Mouse (Mus musculus): ENCODE data around the gene Slc12a9. TPM values are rescaled to one million over a fixed set of nuclear protein-coding genes. Genes with fewer than 3 reads are reported as not detected.
"Not testable (repeated sequence)": the region's sequence is repeated elsewhere in the genome, so short reads cannot be mapped to it uniquely, and the experiment has no call there.

Gene Slc12a9
- polyA plus RNA-seq, 1 experiment from 2014 or later = 8.5 TPM

DNA sequence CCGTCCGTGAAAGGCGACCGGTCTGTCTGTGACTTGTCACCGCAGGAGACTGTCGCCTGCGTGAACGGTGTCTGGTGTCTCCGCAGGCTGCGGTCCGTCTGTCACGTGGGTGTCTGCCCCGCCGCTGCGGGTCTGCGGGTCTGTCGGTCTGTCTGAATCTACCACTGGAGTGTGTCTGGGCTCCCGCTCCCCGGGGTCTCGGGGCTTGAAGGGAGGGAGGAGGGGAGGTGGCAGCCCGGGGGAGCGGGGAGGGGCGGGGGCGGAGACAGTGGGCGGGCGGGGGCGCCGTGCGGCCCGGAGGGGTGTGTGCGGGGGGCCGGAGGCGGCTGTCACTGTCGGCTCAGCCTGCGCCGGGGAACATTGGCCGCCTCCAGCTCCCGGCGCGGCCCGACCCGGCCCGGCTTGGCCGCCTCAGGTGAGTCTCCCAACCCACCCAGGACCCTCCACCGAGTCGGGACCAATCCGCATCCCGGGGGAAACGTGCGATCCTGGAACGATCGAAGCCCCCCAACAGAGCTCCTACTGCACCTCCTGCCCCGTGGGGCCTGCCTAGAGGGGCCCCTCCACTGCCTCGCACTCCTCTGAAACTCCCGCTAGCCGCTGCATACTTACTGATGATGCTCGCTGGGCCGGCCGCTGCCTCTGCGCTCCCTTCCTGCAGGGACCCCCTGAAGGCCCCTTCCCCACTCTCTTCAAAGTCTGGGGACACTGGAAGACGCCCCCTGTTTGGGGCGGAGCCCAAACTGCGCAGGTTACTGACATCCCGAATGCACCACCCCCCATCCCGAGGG lies 45.2 kb downstream of the Slc12a9 start:
- Histone ChIP-seq H3K4me3 (ENCODE audit: low read length) (peak overlapping the region; percentile 41), H3K9me3 (ENCODE audit: control insufficient read depth, low read length) (peaks cover under 1% of the 10 kb centered on the region; the same call in 1 of the 2 replicates), H3K27ac (ENCODE audit: low read depth, low read length) (no peak overlapping the region), H3K4me1 (ENCODE audit: control insufficient read depth, insufficient read depth, low read length) (peaks cover 21% of the 10 kb centered on the region), H3K9ac (ENCODE audit: low read depth, low read length) (peak overlapping the region; percentile 45), H3K4me2 (replicated peaks; ENCODE audit: low read depth, low read length) (peak overlapping the region; percentile 75), H3K27me3 (ENCODE audit: control insufficient read depth, insufficient read depth, low read length) (peaks cover 48% of the 10 kb centered on the region), H3K36me3 (ENCODE audit: control insufficient read depth, insufficient read depth, low read length) (no peaks in the 10 kb centered on the region)
- WGBS = under 1% methylated on average over 55 of the region's 65 CpGs
- ATAC-seq (ENCODE audit: low FRiP score, low TSS enrichment) = 0 out of 2 replicates have a peak, but pooled peaks have one; percentile 2

DNA sequence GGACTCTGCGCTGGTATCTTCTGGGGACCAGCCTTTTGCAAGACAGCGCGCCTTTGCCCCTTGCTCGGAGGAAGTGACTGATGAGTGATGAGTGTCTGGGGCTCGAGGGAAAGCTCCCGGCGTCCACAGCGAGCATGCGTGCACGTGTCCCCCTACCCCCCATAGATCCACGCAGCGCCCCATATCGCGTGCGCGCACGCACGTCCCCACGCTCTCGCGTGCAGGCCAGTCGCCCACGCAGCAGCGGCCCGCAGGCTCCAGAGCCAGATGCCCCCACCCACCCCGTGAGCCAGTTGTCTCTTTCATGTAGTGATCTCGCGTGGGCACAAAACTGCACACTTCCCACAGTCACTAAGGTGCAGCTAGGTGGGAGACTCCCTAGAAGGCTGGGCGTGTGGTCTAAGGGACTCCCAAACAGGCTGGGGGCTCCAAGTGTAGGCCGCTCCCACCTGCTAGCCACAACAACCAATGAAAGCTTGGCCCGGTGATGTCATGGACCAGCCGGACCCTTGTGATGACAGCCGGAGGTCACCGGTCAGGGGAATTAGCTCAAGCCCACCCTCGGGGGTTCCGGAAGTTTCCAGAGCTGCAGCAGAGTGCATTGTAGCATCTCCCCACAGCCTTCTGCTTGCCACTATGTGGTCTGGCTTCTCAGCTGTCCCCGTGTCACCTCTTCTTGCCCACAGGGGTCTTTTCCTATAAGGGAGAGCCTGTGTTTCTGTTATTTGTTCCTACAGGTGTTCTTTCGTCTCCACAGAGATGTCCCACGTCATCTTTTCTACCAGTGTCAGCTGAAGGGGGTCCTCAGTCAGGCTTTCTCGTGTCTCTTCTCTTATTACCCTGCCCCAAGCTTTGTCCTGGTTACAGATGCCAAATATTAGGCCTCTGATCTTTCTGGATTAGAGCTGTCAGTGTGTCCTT lies 46.1 kb downstream of the Slc12a9 start, which contains the start of gene Ache:
TSS of gene Ache (plus strand) at position 488 of the 921 bp plus-strand sequence.
- Histone ChIP-seq H3K4me2 (replicated peaks; ENCODE audit: low read depth, low read length) (peak within 1 kb of the TSS; percentile 75), H3K27me3 (ENCODE audit: control insufficient read depth, insufficient read depth, low read length) (peaks cover 48% of the 10 kb centered on the region), H3K9me3 (ENCODE audit: control insufficient read depth, low read length) (peaks cover 4% of the 10 kb centered on the region; the same call in 1 of the 2 replicates), H3K36me3 (ENCODE audit: control insufficient read depth, insufficient read depth, low read length) (no peaks in the 10 kb centered on the region), H3K4me3 (ENCODE audit: low read length) (peak within 1 kb of the TSS; percentile 41), H3K9ac (ENCODE audit: low read depth, low read length) (peak within 1 kb of the TSS; percentile 45), H3K27ac (ENCODE audit: low read depth, low read length) (no peak within 1 kb of the TSS), H3K4me1 (ENCODE audit: control insufficient read depth, insufficient read depth, low read length) (peaks cover 18% of the 10 kb centered on the region)
- WGBS = 1% methylated on average over 40 of the region's 40 CpGs
- ATAC-seq (ENCODE audit: low FRiP score, low TSS enrichment) = peak; percentile 16

DNA sequence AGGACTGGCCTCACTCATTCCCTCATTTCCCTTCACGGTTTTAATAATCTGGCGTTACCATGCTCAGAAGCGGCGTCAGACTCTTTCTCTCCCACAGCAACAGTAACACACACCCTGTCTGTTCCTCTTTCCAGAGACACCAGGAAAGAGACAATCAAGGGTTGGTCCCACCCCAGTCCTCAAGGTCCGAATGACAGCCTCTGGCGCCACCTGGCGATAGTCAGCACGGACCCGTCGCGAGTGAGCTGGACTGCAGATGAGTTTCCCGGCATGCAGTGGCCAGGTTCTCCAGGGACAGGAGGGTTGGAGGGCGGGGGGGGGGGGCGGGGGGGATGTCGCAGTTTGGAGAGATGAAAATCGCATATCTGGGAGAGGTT lies 46.8 kb downstream of the Slc12a9 start:
- peaks cover 18% of the 10 kb centered on the region for H3K4me1 ChIP-seq (ENCODE audit: control insufficient read depth, insufficient read depth, low read length)
- H3K27me3 ChIP-seq (ENCODE audit: control insufficient read depth, insufficient read depth, low read length) = peaks cover 42% of the 10 kb centered on the region
- peak overlapping the region; percentile 41 for H3K4me3 ChIP-seq (ENCODE audit: low read length)
- no peak overlapping the region for H3K27ac ChIP-seq (ENCODE audit: low read depth, low read length)
- H3K36me3 ChIP-seq (ENCODE audit: control insufficient read depth, insufficient read depth, low read length) = no peaks in the 10 kb centered on the region
- peak overlapping the region; percentile 65 for H3K4me2 ChIP-seq (replicated peaks; ENCODE audit: low read depth, low read length)
- H3K9me3 ChIP-seq (ENCODE audit: control insufficient read depth, low read length) = peaks cover 4% of the 10 kb centered on the region; the same call in 1 of the 2 replicates
- WGBS = under 1% methylated on average over 16 of the region's 16 CpGs
- ATAC-seq (ENCODE audit: low FRiP score, low TSS enrichment) = peak; percentile 63
- H3K9ac ChIP-seq (ENCODE audit: low read depth, low read length) = no peak overlapping the region

DNA sequence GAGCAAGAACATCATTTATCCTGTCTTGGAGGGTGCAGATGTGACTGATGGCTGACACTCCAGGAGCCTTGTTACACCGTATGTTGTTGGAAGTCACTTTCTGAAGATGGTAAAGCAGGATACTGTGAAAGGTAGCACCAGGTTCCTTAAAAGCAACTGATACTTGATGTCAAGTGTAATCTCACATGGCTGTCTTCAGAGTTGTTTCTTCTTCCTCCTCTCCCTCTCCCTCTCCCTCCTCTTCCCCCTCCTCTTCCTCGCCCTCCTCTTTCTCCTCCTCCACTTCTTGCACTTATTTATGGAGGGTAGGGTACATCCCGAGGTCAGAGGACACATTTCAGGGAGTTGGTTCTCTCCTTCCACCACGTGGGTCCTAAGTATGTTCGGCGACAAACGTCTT lies 47.4 kb downstream of the Slc12a9 start:
- H3K9ac ChIP-seq (ENCODE audit: low read depth, low read length) = no peak overlapping the region
- ATAC-seq (ENCODE audit: low FRiP score, low TSS enrichment) = no peak
- H3K4me1 ChIP-seq (ENCODE audit: control insufficient read depth, insufficient read depth, low read length) = peaks cover 18% of the 10 kb centered on the region
- H3K9me3 ChIP-seq (ENCODE audit: control insufficient read depth, low read length) = peaks cover 4% of the 10 kb centered on the region; the same call in 1 of the 2 replicates
- no peak overlapping the region for H3K27ac ChIP-seq (ENCODE audit: low read depth, low read length)
- H3K27me3 ChIP-seq (ENCODE audit: control insufficient read depth, insufficient read depth, low read length) = peaks cover 36% of the 10 kb centered on the region
- WGBS = 17% methylated on average over 7 of the region's 7 CpGs
- H3K4me2 ChIP-seq (replicated peaks; ENCODE audit: low read depth, low read length) = no peak overlapping the region
- no peak overlapping the region for H3K4me3 ChIP-seq (ENCODE audit: low read length)
- H3K36me3 ChIP-seq (ENCODE audit: control insufficient read depth, insufficient read depth, low read length) = no peaks in the 10 kb centered on the region

DNA sequence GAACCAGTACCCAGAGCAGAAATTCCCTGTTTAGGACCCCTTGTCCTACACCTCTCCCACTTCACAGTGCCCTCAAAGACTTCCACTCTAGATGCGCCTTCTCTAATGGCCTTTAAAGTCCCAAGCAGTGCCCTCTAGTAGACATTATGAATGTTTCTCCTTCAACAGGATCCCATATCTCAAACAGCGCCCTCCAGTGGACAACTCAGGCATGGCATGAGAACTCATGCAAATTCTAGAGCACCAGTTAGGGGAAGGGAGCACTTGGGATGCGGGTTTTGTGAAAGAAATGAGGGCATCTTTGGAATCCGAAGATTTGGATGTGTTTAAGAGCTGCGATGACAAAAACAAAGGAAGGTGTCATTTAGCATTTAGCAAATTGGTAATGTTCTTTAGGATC lies 48.4 kb downstream of the Slc12a9 start:
- Histone ChIP-seq H3K27ac (ENCODE audit: low read depth, low read length) (no peak overlapping the region), H3K4me3 (ENCODE audit: low read length) (no peak overlapping the region), H3K36me3 (ENCODE audit: control insufficient read depth, insufficient read depth, low read length) (no peaks in the 10 kb centered on the region), H3K4me2 (replicated peaks; ENCODE audit: low read depth, low read length) (no peak overlapping the region), H3K9me3 (ENCODE audit: control insufficient read depth, low read length) (peaks cover 4% of the 10 kb centered on the region; the same call in 1 of the 2 replicates), H3K4me1 (ENCODE audit: control insufficient read depth, insufficient read depth, low read length) (peaks cover 18% of the 10 kb centered on the region), H3K27me3 (ENCODE audit: control insufficient read depth, insufficient read depth, low read length) (peaks cover 29% of the 10 kb centered on the region), H3K9ac (ENCODE audit: low read depth, low read length) (no peak overlapping the region)
- 62% methylated on average over 5 of the region's 5 CpGs for WGBS
- no peak for ATAC-seq (ENCODE audit: low FRiP score, low TSS enrichment)

DNA sequence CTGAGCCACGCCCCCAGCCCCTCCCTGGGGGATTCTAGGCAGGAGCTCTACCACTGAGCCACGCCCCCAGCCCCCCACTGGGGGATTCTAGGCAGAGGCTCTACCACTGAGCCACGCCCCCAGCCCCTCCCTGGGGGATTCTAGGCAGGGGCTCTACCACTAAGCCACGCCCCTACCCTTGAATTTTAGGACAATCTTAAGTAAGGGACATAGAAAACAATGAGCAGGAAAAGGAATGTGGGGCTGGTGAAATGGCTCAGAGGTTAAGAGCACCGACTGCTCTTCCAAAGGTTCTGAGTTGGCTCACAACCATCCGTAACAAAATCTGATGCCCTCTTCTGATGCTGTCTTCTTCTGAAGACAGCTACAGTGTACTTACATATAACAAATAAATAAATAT lies 49.0 kb downstream of the Slc12a9 start:
- not testable (repeated sequence) for ATAC-seq (ENCODE audit: low FRiP score, low TSS enrichment)
- 87% methylated on average over 6 of the region's 6 CpGs for WGBS

DNA sequence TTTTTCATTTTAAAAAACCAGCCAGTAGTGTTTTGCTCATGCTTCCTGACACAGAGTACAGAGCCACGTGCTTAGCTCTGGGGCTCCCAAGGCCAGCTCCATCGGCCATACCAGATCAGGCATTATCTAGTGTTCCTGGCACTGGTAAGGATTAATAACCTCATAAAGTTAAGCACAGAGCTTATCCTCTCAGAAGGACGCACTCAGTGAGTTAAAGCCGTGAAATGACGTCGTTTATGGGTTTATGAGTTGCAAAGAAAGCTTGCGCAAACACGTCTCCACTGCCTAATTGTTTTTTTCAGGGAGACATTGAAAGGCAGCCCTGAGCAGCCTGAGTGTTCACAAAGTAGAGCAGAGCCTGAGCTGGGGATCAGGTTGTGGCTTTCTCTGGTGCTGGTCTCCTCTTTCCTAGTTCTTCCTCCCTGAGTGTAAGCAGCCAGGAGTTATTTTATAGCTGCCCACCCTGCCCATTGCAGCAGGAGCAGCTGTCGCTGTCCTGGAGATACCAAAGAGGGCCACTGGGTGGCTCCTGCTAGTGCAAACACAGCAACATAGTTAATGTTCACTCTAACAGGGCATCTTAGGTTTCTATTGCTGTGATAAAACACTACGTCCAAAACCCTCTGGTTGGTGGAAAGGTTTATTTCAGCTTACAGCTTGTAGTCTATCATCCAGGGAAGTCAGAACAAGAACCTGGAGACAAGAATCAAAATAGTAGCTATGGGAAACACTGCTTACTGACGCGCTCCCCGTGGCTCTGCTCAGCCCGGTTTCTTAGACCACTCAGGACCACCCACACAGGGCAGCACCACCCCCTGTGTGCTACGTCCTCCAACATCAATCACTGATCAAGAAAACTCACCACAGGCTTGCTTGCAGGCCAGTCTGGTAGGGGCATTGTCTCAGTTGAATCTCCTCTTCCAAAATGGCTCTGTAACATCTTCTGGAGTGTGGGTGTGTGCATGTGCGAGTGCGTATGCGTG lies 55.7 kb downstream of the Slc12a9 start:
- no peaks in the 10 kb centered on the region for H3K4me1 ChIP-seq (ENCODE audit: control insufficient read depth, insufficient read depth, low read length)
- WGBS = 33% methylated on average over 18 of the region's 18 CpGs
- no peaks in the 10 kb centered on the region for H3K36me3 ChIP-seq (ENCODE audit: control insufficient read depth, insufficient read depth, low read length)
- peaks cover 5% of the 10 kb centered on the region; the same call in 1 of the 2 replicates for H3K9me3 ChIP-seq (ENCODE audit: control insufficient read depth, low read length)
- H3K4me2 ChIP-seq (replicated peaks; ENCODE audit: low read depth, low read length) = no peak overlapping the region
- no peak overlapping the region for H3K9ac ChIP-seq (ENCODE audit: low read depth, low read length)
- no peak overlapping the region for H3K27ac ChIP-seq (ENCODE audit: low read depth, low read length)
- H3K4me3 ChIP-seq (ENCODE audit: low read length) = no peak overlapping the region
- ATAC-seq (ENCODE audit: low FRiP score, low TSS enrichment) = 0 out of 2 replicates have a peak, but pooled peaks have one; percentile 60
- H3K27me3 ChIP-seq (ENCODE audit: control insufficient read depth, insufficient read depth, low read length) = no peaks in the 10 kb centered on the region

More for the DNA sequence above, 49.0 kb downstream of the Slc12a9 start:
- not testable (repeated sequence) for H3K27ac ChIP-seq (ENCODE audit: low read depth, low read length); H3K9me3 ChIP-seq (ENCODE audit: control insufficient read depth, low read length); H3K4me2 ChIP-seq (replicated peaks; ENCODE audit: low read depth, low read length); H3K4me3 ChIP-seq (ENCODE audit: low read length); H3K36me3 ChIP-seq (ENCODE audit: control insufficient read depth, insufficient read depth, low read length); H3K9ac ChIP-seq (ENCODE audit: low read depth, low read length)
- peaks cover 23% of the 10 kb centered on the region for H3K27me3 ChIP-seq (ENCODE audit: control insufficient read depth, insufficient read depth, low read length)
- peaks cover 18% of the 10 kb centered on the region for H3K4me1 ChIP-seq (ENCODE audit: control insufficient read depth, insufficient read depth, low read length)

Data from kidney, embryonic 14.5 days (tissue).